Mouse (Mus musculus) layer of hippocampus, adult 9-10 months (tissue): ENCODE measurements around the gene Ccin.

Source experiments
- DNase-seq: peaks from one replicate; pipeline ENCODE4 v3.0.0; 2022; ENCODE audit warnings: low spot score

Ccin gene

GRCm38 (mm10) chr4:44013391-44014070, 30.2 kb downstream of the Ccin start:
- DNase-seq: no peak

DNA sequence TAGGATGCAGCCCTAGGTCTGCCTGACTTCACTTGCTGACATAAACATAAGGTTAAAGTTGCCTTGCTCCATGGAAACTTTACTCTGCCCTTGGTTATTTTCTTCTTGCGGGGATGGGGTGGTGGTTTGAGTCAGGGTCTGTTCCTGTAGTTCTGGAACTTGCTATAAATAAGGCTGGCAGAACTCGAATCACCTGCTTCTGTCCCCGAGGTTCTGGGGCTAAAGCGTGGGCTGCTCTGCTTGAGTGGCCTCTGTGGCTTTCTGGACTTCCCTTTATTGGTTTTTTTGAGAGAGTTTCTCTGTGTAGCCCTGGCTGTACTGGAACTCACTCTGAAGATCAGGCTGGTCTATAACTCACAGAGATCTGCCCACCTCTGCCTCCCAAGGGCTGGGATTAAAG, 32.8 kb downstream of the Ccin start:
- no peak for DNase-seq

- no peak for DNase-seq
These were observed 33.5 kb downstream of the Ccin start for GRCm38 (mm10) chr4:44016791-44017190.

- no peak for DNase-seq
These were observed 39.0 kb downstream of the Ccin start for GRCm38 (mm10) chr4:44022323-44022722.

GRCm38 (mm10) chr4:44022766-44023165, 39.5 kb downstream of the Ccin start:
- no peak for DNase-seq

- DNase-seq: no peak
These were observed 40.4 kb downstream of the Ccin start for GRCm38 (mm10) chr4:44023681-44024080.

GRCm38 (mm10) chr4:44024241-44024640, 41.0 kb downstream of the Ccin start:
- no peak for DNase-seq

DNA sequence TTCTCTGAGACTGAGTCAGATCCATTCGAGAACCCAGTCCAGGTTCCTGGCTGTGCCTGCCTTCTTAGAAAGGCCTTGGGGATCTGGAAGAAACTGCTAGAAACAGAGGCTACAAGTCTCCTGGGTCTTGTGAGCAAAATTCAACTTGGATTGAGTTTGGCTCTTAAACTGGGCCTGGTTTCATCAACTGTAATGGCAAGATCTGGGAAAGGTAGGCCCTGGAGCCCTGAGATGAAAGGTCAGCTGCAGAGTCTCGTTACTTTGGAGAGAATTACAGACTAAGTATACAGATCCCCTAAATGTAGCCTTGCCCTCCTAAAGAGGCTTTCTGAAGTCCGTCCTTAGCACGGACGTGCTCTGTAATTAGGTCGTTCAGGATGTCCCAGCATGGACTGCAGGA, 42.3 kb downstream of the Ccin start:
- no peak for DNase-seq

DNA sequence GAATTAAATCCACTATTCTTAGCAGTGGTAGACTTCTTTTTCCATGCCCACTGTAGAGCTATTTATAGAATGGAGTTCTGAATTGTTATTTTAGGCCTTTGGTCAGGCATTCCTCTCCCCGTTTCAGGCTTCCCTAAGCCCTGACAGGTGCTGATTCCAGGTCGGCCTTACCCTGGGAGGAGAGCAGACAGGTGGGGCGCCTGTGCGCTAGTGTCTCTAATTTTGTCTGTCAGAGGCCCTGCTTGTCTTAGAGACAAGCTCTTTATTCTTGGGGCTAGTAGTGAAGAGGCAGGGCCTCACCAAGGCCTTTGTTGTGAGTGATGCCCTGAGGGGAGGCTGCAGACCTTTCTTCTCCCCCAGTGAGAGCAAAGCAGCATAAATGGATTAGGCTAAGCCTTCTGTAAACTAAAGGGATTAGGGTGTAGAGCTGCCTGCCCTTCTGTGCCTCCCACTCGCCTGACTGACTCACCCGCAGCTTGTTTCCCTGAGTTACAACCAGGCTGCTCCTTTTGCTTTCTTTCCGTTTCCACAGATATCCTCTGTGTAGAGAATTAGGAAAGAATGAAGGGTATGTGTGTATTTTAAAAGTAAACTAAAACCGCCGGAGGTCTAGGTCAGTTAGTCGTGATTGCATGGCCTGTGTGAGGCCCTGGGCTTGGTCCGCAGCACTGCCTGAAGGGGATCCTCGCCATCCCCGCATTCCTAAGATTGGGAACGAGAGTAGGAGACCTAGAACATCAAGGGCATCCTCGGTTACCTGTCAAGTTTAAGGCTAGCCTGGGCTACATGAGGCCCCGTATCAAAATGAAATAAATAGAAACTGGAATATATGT, 45.2 kb downstream of the Ccin start:
- DNase-seq: peak; percentile 45

GRCm38 (mm10) chr4:44029661-44030066, 46.4 kb downstream of the Ccin start:
- DNase-seq: no peak

- DNase-seq: no peak
These were observed 48.2 kb downstream of the Ccin start for GRCm38 (mm10) chr4:44031521-44031920.
